Mouse (Mus musculus) forebrain, embryonic 12.5 days (tissue): ENCODE results near the gene Sh2b1. TPM values are rescaled to one million over a fixed set of nuclear protein-coding genes. Genes with fewer than 3 reads are reported as not detected.

Experiments used
- ATAC-seq: fragments of 200-750 bp; cut with Nextera tagmentation; 2 replicates; pipeline ENCODE4 v1.8.0; 2017; ENCODE audit warnings: moderate TSS enrichment; ENCODE audit not compliant: low FRiP score
- H3K27ac ChIP-seq: fragments of 300-500 bp; sonication (generic); 2 replicates; pipeline ENCODE4 v1.5.1; 2016; ENCODE audit warnings: mild to moderate bottlenecking
- H3K27me3 ChIP-seq: fragments of 300-500 bp; sonication (generic); 2 replicates; pipeline ENCODE4 v1.6.1; 2016; ENCODE audit warnings: mild to moderate bottlenecking
- H3K36me3 ChIP-seq: fragments of 300-500 bp; sonication (generic); replicated peaks from 2 replicates; pipeline ENCODE4 v1.6.1; 2016; ENCODE audit warnings: mild to moderate bottlenecking
- H3K4me1 ChIP-seq: fragments of 300-500 bp; sonication (generic); 2 replicates; pipeline ENCODE4 v1.6.1; 2016
- H3K4me2 ChIP-seq: fragments of 300-500 bp; sonication (generic); 2 replicates; pipeline ENCODE4 v1.6.1; 2016; ENCODE audit warnings: mild to moderate bottlenecking, moderate library complexity
- H3K4me3 ChIP-seq: fragments of 300-500 bp; sonication (generic); replicated peaks from 2 replicates; pipeline ENCODE4 v1.5.1; 2016; ENCODE audit warnings: mild to moderate bottlenecking
- H3K9ac ChIP-seq: fragments of 300-500 bp; sonication (generic); 2 replicates; pipeline ENCODE4 v1.6.1; 2016; ENCODE audit warnings: mild to moderate bottlenecking
- H3K9me3 ChIP-seq: fragments of 300-500 bp; sonication (generic); 2 replicates; pipeline ENCODE4 v1.6.1; 2016
- WGBS: fragments of 180-500 bp; shearing (Covaris S2); methylation state at CpG from one replicate; pipeline ENCODE4 v1.1.7; 2016; 5-methylcytosine and 5-hydroxymethylcytosine counted together
- polyA plus RNA-seq: library from polyadenylated mRNA; unstranded; fragments of >200 nt; fragmentation: Nextera tagmentation; extraction: Ambion mirVana; gene quantifications from 2 replicates; pipeline ENCODE4 v1.2.1, GENCODE M21; 2016

The Sh2b1 gene
- polyA plus RNA-seq, 1 experiment from 2014 or later = 57.7 TPM

DNA sequence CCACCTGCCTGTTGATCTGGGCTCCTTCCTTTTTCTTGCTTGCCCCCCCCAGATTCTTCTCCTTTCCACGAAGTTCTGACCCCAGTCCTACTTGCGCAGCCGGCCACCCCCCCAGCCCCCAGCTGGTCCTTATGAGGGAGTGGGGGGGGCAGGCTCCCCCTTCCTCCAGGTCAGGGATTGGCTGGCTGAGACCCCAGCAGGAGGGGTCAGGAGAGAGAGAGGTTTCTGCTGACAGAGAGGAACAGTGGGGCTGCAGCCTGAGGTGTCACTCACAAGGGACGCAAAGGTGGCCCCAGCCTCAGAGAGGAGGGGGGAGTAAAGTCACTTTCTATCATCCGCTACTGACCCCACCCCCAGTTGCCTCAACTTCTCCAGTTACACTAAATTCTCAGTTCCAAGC lies 12.2 kb downstream of the Sh2b1 start, which contains the start of gene Atp2a1:
Atp2a1 (minus strand) TSS at position 105 of the 400 bp plus-strand sequence.
- no peak within 1 kb of the TSS for H3K9ac ChIP-seq
- no peak within 1 kb of the TSS for H3K4me2 ChIP-seq
- no peaks in the 10 kb centered on the region for H3K4me1 ChIP-seq
- WGBS = 56% methylated on average over 5 of the region's 5 CpGs
- H3K4me3 ChIP-seq = no peak within 1 kb of the TSS
- peaks cover 3% of the 10 kb centered on the region; the same call in 1 of the 2 replicates for H3K27me3 ChIP-seq
- ATAC-seq = no peak
- no peaks in the 10 kb centered on the region for H3K9me3 ChIP-seq
- H3K27ac ChIP-seq = no peak within 1 kb of the TSS
- peaks cover 19% of the 10 kb centered on the region for H3K36me3 ChIP-seq

DNA sequence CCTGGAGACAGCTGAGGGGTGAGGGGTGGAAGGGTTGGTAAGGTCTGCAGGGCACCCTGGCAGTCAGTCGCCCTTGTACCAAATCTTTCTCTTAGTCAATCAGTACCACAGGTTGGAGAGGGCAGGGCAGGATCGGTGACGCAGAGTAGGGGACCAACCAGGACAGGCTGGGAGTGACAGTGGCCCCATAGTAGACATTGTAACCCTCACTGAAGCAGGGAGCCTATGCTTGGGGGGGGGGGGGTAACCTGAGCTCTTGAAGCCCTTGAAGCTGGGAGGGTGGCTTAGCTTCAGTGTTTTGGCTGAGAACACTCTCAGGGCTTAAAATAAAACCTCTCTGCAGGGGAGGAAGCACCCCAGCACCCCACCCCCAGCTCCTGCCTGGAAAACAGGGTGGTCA lies 13.6 kb downstream of the Sh2b1 start:
- peaks cover 5% of the 10 kb centered on the region for H3K36me3 ChIP-seq
- H3K4me3 ChIP-seq = no peak overlapping the region
- WGBS = 53% methylated on average over 3 of the region's 3 CpGs
- H3K4me2 ChIP-seq = no peak overlapping the region
- H3K27ac ChIP-seq = no peak overlapping the region
- no peaks in the 10 kb centered on the region for H3K9me3 ChIP-seq
- peaks cover 3% of the 10 kb centered on the region; the same call in 1 of the 2 replicates for H3K27me3 ChIP-seq
- no peak overlapping the region for H3K9ac ChIP-seq
- no peaks in the 10 kb centered on the region for H3K4me1 ChIP-seq
- ATAC-seq = no peak

DNA sequence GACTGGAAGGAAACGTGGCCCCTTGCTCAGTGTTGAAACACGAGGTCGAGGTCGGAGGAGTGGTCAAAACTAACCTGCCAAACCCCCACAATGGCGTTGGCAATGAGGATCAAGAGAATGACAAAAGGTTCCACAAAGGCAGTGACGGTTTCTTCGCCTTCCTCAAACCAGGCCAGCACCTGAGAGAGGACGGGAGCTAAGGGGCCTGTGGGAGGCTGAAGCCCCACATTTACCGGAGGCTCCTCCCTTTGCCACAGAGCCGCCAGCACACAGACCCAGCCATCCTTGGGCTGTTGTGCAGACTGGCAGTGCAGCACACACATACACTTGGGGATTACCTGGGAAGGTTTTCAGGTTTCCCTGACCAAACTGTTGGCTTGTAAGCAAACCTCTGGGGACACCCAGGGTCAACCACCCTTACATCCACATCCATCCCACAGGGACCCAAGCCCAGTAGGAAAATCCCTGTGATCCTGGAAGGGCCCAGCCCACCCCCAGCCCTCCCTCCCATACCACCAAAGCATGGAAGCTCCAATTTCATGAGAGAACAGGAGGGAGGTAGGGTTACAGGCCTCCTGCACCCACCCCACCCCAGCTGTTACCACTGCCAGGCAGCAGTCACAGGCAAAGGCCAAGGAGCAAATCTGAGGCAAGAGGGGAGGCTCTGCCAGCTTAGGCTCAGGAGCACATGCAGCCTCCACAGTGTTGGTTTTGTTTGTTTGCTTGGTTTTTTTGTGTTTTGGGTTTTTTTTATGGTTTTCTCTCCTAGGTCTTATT lies 14.4 kb downstream of the Sh2b1 start:
- ATAC-seq = no peak
- H3K4me1 ChIP-seq = no peaks in the 10 kb centered on the region
- H3K27ac ChIP-seq = no peak overlapping the region

DNA sequence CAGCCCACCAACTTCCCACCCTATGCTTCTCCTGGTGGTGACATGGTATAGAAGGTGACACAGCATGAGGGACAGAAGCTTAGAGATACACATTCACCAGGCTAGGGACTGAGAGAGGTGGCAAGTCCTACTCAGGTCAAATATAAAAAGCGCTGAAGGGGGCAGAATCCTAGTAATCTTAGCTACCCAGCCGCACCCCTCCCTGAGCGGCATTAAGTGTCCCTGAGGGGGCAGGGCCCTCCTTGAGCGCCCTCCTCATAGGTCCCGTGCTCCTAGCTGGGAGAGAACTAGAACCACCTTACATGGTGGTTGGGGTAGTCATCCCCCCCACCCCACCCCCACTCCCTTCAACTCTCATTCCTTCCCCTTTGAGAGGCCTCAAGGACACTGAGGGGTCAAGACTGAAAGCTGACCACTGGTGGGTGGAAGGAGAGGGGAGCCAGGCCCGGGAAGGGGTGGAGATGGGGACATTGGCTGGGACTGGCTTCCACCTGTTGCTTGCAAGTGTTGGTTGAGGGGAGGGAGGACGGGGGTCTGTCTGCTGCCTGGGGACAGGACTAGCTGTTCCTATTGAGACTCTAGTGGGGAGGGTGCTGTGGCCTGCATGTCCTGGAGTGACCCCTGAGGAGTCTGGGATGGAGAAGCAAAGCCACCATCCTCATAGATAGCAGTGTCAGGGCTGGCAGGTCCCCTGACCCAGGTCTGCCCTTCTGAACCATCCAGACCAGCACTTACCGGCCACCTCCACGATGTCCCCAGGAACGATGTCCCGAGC lies 16.2 kb downstream of the Sh2b1 start:
- no peak for ATAC-seq
- 82% methylated on average over 11 of the region's 11 CpGs for WGBS

More for the DNA sequence above, 14.4 kb downstream of the Sh2b1 start:
- 57% methylated on average over 10 of the region's 10 CpGs for WGBS
- Histone ChIP-seq H3K9me3 (no peaks in the 10 kb centered on the region), H3K4me3 (no peak overlapping the region), H3K36me3 (no peaks in the 10 kb centered on the region), H3K4me2 (no peak overlapping the region), H3K9ac (no peak overlapping the region), H3K27me3 (peaks cover 3% of the 10 kb centered on the region; the same call in 1 of the 2 replicates)

DNA sequence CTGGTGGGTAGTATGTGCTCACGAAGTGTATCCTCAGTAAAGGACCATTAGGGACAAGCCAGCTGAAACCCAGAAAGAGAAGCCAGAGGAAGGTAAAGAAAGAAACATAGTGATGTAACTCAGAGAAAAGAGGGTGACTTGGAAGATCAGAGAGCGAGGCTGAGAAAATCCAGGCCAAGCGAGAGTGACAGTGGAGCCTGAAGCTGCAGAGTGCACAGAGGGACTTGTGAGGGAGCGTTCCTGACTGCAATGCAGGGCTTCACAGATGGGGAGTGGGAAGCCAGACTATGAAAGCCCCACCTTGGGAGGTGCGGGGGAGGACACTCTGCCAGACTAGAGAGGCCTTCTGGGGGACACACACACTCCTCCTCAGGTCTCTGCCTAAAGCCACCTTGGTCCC lies 17.0 kb downstream of the Sh2b1 start:
- no peak overlapping the region for H3K9ac ChIP-seq
- WGBS = 85% methylated on average over 5 of the region's 5 CpGs
- no peak overlapping the region for H3K4me2 ChIP-seq
- no peak overlapping the region for H3K4me3 ChIP-seq
- H3K27ac ChIP-seq = no peak overlapping the region
- no peaks in the 10 kb centered on the region for H3K9me3 ChIP-seq
- no peak for ATAC-seq
- H3K27me3 ChIP-seq = peaks cover 3% of the 10 kb centered on the region; the same call in 1 of the 2 replicates
- no peaks in the 10 kb centered on the region for H3K4me1 ChIP-seq
- H3K36me3 ChIP-seq = no peaks in the 10 kb centered on the region

More for the DNA sequence above, 16.2 kb downstream of the Sh2b1 start:
- H3K9ac ChIP-seq = no peak overlapping the region
- no peak overlapping the region for H3K4me3 ChIP-seq
- no peak overlapping the region for H3K4me2 ChIP-seq
- no peaks in the 10 kb centered on the region for H3K4me1 ChIP-seq
- no peaks in the 10 kb centered on the region for H3K9me3 ChIP-seq
- H3K27ac ChIP-seq = no peak overlapping the region
- peaks cover 3% of the 10 kb centered on the region; the same call in 1 of the 2 replicates for H3K27me3 ChIP-seq
- H3K36me3 ChIP-seq = no peaks in the 10 kb centered on the region

DNA sequence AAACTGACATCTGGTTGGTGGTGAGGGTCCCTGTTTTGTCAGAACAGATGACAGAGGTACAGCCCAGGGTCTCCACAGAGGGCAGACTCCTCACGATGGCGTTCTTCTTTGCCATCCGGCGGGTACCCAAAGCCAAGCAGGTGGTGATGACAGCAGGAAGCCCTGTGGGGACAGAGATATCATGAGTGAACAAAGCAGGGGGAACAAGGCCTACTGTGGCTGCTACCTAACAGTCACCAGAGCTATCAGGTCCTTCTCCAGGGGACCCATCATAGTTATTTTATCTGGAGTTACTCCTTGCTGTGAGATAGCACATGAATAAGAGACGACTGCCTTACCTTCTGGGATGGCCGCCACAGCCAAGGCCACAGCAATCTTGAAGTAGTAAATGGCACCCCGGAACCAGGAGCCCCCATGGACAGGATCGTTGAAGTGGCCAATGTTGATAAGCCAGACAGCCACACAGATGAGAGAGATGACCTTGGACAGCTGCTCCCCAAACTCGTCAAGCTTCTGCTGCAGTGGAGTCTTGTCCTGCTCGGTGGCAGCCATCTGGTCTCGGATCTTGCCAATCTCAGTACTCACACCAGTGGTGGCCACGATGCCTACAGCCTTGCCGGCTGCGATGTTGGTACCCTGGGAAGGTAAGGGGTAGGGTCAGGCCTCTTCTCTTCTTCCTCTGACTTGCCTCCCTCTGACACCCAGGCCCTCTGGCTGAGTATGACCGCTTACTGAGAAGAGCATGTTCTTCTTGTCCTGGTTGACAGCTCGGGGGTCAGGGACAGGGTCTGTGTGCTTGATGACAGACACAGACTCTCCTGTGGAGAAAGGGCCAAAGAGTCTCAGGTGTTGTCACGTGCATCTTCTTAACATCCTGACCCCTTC lies 18.6 kb downstream of the Sh2b1 start:
- H3K4me1 ChIP-seq = no peaks in the 10 kb centered on the region
- no peaks in the 10 kb centered on the region for H3K9me3 ChIP-seq
- no peak overlapping the region for H3K27ac ChIP-seq
- H3K27me3 ChIP-seq = peaks cover 3% of the 10 kb centered on the region; the same call in 1 of the 2 replicates
- no peak overlapping the region for H3K4me2 ChIP-seq
- no peak overlapping the region for H3K4me3 ChIP-seq
- WGBS = 92% methylated on average over 17 of the region's 17 CpGs
- no peak for ATAC-seq
- no peak overlapping the region for H3K9ac ChIP-seq
- no peaks in the 10 kb centered on the region for H3K36me3 ChIP-seq

DNA sequence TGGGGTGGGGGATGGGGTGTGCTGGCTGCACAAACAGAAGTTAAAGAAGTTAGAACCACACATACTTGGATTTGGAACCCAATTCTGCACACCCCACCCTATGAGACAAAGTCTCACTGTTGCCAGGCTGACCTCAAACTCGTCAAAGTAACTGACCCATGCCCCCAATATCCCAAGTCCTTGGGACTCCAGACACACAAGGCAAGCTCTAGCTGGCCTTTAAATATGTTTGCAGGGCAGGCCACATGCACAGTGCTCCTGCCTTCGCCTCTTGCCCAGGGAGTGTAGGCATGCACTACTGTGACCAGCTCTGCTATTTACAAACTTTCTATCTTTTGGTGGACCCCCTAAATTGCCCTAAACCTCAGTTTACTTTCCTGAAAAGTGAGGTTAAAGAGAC lies 20.0 kb downstream of the Sh2b1 start:
- no peak for ATAC-seq
- Histone ChIP-seq H3K4me2 (no peak overlapping the region), H3K27me3 (no peaks in the 10 kb centered on the region), H3K4me3 (no peak overlapping the region), H3K27ac (no peak overlapping the region), H3K9ac (no peak overlapping the region), H3K4me1 (no peaks in the 10 kb centered on the region), H3K36me3 (no peaks in the 10 kb centered on the region), H3K9me3 (no peaks in the 10 kb centered on the region)
- 76% methylated on average over 2 of the region's 2 CpGs for WGBS

DNA sequence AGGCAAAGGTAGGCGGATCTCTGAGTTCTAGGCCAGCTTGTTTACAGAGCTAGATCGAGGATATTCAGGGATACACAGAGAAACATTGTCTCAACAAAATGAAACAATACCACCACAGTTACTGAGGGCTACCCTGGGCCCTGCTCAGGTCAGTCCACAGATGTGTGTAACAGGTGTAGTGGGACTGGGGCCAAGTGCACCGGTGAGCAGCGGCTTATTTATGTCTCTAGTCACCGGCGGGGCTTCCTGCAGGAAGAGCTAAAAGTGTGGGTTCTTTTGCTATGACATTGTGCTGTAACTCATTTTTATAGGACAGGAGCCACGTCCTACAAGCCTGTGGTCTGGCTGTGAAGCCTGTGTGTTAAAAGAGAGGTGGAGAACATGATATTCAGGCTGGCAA lies 21.4 kb downstream of the Sh2b1 start:
- ATAC-seq = no peak
- H3K4me1 ChIP-seq = no peaks in the 10 kb centered on the region
- no peak overlapping the region for H3K27ac ChIP-seq
- no peaks in the 10 kb centered on the region for H3K27me3 ChIP-seq
- no peaks in the 10 kb centered on the region for H3K36me3 ChIP-seq
- H3K4me2 ChIP-seq = no peak overlapping the region
- H3K9me3 ChIP-seq = no peaks in the 10 kb centered on the region
- no peak overlapping the region for H3K9ac ChIP-seq
- H3K4me3 ChIP-seq = no peak overlapping the region
- WGBS = 86% methylated on average over 7 of the region's 7 CpGs

DNA sequence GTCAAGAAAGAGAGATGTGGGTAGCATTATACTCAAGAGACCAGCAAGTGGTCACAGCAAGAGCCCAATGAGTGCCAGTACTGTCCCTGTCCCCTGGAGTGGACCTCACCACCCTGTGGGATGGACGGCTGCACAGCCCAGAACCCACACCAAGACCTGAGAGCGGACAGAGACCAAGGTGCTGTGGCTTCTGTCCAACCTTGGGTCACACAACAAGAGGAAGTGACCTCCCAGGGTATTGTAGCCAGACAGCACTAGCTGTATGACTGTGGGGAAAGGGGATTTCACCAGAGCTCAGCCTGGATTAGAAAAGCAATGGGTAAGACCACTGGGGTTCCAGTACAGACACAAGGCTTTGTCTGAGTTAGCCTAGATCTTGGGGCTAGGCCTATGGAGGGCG lies 23.0 kb downstream of the Sh2b1 start:
- H3K4me3 ChIP-seq = no peak overlapping the region
- no peak overlapping the region for H3K9ac ChIP-seq
- H3K4me1 ChIP-seq = no peaks in the 10 kb centered on the region
- no peaks in the 10 kb centered on the region for H3K36me3 ChIP-seq
- no peak for ATAC-seq
- H3K27ac ChIP-seq = no peak overlapping the region
- H3K27me3 ChIP-seq = no peaks in the 10 kb centered on the region
- H3K4me2 ChIP-seq = no peak overlapping the region
- H3K9me3 ChIP-seq = no peaks in the 10 kb centered on the region
- 92% methylated on average over 3 of the region's 3 CpGs for WGBS

DNA sequence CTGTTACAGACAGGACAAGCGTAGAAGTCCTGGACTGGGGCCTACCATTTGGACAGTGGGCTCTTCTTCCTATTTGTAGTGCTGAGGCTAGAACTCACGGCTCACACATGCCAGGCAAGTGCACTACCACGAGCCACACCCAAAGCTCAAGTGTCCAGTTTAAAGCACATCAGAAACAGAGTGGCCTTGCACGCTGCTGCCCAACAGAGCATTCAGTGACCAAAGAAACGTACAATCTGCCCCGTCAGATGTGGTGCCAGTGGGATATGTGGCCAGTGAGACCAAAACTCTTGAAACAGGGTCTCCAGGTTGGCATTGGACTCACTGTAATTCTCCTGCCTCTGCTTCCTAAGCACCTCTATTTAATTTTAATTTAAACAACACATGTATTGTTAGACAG lies 24.6 kb downstream of the Sh2b1 start:
- Histone ChIP-seq H3K4me3 (no peak overlapping the region), H3K4me1 (no peaks in the 10 kb centered on the region), H3K9ac (no peak overlapping the region), H3K27ac (no peak overlapping the region), H3K9me3 (no peaks in the 10 kb centered on the region), H3K4me2 (no peak overlapping the region), H3K27me3 (no peaks in the 10 kb centered on the region), H3K36me3 (peaks cover 6% of the 10 kb centered on the region)
- WGBS = 90% methylated on average over 6 of the region's 6 CpGs
- ATAC-seq = no peak

DNA sequence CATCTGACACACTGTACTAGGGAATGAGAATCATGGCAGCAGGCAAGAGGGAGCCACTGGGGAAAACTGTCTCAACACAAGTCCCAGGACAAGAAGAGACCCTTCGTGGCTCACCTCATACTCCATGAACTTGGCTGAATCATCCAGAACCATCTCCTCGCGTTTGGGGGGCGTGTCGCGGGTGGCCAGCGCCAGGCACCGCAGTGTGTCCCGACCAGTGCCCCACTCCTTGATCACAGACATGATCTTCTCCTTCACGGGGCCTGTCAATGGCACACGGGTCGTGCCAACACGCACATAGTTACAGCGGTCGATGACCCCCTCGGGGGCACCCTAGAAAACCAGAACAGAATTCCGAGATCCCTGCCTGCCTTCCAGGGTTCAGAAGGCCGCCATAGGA lies 25.2 kb downstream of the Sh2b1 start:
- Histone ChIP-seq H3K4me3 (no peak overlapping the region), H3K9me3 (no peaks in the 10 kb centered on the region), H3K9ac (no peak overlapping the region), H3K4me1 (no peaks in the 10 kb centered on the region), H3K27ac (no peak overlapping the region), H3K4me2 (no peak overlapping the region), H3K27me3 (no peaks in the 10 kb centered on the region), H3K36me3 (peaks cover 12% of the 10 kb centered on the region)
- ATAC-seq = no peak
- WGBS = 93% methylated on average over 18 of the region's 18 CpGs

DNA sequence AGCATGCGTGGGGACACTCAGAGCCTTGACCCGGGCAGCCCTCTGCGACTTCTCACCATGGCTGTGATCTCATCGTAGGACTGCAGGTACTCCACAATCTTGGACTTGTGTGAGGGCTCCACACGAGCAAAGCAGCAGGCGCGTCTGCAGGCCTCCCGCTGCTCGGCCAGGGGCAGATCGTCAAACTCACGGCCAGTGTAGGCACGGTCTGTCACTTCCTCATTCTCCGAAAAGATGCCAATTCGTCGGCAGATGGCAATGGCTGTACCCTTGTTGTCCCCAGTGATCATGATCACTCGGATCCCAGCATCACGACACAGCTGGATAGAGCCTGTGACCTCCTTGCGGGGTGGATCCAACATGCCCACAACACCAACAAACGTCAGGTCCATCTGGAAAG lies 26.7 kb downstream of the Sh2b1 start:
- H3K27me3 ChIP-seq = no peaks in the 10 kb centered on the region
- no peak overlapping the region for H3K9ac ChIP-seq
- no peaks in the 10 kb centered on the region for H3K4me1 ChIP-seq
- H3K4me3 ChIP-seq = no peak overlapping the region
- 92% methylated on average over 19 of the region's 19 CpGs for WGBS
- no peaks in the 10 kb centered on the region for H3K9me3 ChIP-seq
- ATAC-seq = no peak
- H3K36me3 ChIP-seq = peaks cover 23% of the 10 kb centered on the region
- no peak overlapping the region for H3K27ac ChIP-seq
- no peak overlapping the region for H3K4me2 ChIP-seq
